Mouse (Mus musculus) intestine, postnatal 0 days (tissue): ENCODE measurements around the gene Adgrl3. TPM values are rescaled to one million over a fixed set of nuclear protein-coding genes. Genes with fewer than 3 reads are reported as not detected.

Experiments
- ATAC-seq: fragments of 200-750 bp; cut with Nextera tagmentation; 2 replicates; pipeline ENCODE4 v1.8.0; 2017; ENCODE audit warnings: mild to moderate bottlenecking, moderate TSS enrichment, moderate library complexity
- H3K27ac ChIP-seq: fragments of 300-500 bp; sonication (generic); 2 replicates; pipeline ENCODE4 v1.5.1; 2014; ENCODE audit warnings: mild to moderate bottlenecking, low read depth, low read length, moderate library complexity
- H3K27me3 ChIP-seq: fragments of 300-500 bp; sonication (generic); replicated peaks from 2 replicates; pipeline ENCODE4 v1.6.1; 2014; ENCODE audit warnings: low read length, mixed read lengths; ENCODE audit not compliant: control insufficient read depth, insufficient read depth
- H3K36me3 ChIP-seq: fragments of 300-500 bp; sonication (generic); 2 replicates; pipeline ENCODE4 v1.6.1; 2014; ENCODE audit warnings: mild to moderate bottlenecking, moderate library complexity; ENCODE audit not compliant: control insufficient read depth, insufficient read depth
- H3K4me1 ChIP-seq: fragments of 300-500 bp; sonication (generic); replicated peaks from 2 replicates; pipeline ENCODE4 v1.6.1; 2014; ENCODE audit warnings: antibody characterized with exemption, low read length, mixed read lengths; ENCODE audit not compliant: control insufficient read depth, insufficient read depth
- H3K4me2 ChIP-seq: fragments of 300-500 bp; sonication (generic); replicated peaks from 2 replicates; pipeline ENCODE4 v1.6.1; 2014; ENCODE audit warnings: low read depth, mild to moderate bottlenecking, moderate library complexity
- H3K4me3 ChIP-seq: fragments of 300-500 bp; sonication (generic); 2 replicates; pipeline ENCODE4 v1.5.1; 2014; ENCODE audit warnings: low read depth, low read length
- H3K9ac ChIP-seq: fragments of 300-500 bp; sonication (generic); 2 replicates; pipeline ENCODE4 v1.6.1; 2014; ENCODE audit warnings: mild to moderate bottlenecking, low read depth, low read length
- H3K9me3 ChIP-seq: fragments of 300-500 bp; sonication (generic); 2 replicates; pipeline ENCODE4 v1.6.1; 2016; ENCODE audit warnings: mixed run types; ENCODE audit not compliant: control insufficient read depth
- CTCF ChIP-seq: sonication (generic); IDR thresholded peaks from 2 replicates; pipeline ENCODE4 v1.5.1; 2016; ENCODE audit warnings: low read depth, mild to moderate bottlenecking, control low read depth, antibody characterized with exemption, moderate library complexity
- WGBS: fragments of 180-500 bp; shearing (Covaris S2); extraction: QIAGEN DNeasy Blood & Tissue Kit; methylation state at CpG from one replicate; pipeline ENCODE4 v1.1.7; 2014; 5-methylcytosine and 5-hydroxymethylcytosine counted together
- polyA plus RNA-seq: library from polyadenylated mRNA; unstranded; fragments of >200 nt; fragmentation: Nextera tagmentation; extraction: Ambion mirVana; gene quantifications from 2 replicates; pipeline ENCODE4 v1.2.1, GENCODE M21; 2015

The Adgrl3 gene
- polyA plus RNA-seq, 1 experiment from 2014 or later, result 4.2 TPM

- H3K27me3 ChIP-seq, result no peaks in the 10 kb centered on the region
- H3K9ac ChIP-seq, result no peak overlapping the region
- no peak overlapping the region for H3K27ac ChIP-seq
- H3K4me1 ChIP-seq, result no peaks in the 10 kb centered on the region
- ATAC-seq, result no peak
- no peaks in the 10 kb centered on the region for H3K36me3 ChIP-seq
- TF ChIP-seq CTCF, result no peak
- 82% methylated on average over 5 of the region's 5 CpGs for WGBS
- no peak overlapping the region for H3K4me2 ChIP-seq
- no peak overlapping the region for H3K4me3 ChIP-seq
- H3K9me3 ChIP-seq, result no peaks in the 10 kb centered on the region
These were observed 63.9 kb downstream of the Adgrl3 start for GRCm38 (mm10) chr5:81083698-81084360.

DNA sequence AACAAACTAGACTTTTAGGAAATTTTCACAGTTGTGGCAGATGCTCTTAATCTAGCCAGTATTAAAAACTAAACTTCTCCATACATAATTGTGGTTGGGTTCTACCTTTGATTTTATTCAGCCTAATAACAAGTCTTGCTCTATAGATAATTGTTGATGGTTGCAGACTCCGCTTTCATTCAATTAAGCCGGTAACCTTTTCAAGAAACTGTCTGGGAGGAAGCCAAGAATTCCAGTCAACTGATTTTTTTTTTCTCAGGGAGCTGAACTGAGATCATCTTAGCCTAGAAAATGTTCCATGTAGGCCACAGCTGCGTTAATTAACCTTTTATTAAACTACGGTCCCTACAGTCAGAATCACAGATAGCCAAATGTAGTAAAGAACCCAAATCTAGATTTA is 65.2 kb downstream of the Adgrl3 start:
- ATAC-seq, result no peak
- TF ChIP-seq CTCF, result no peak

GRCm38 (mm10) chr5:81088667-81089066 is 68.7 kb downstream of the Adgrl3 start:
- Histone ChIP-seq H3K9ac (no peak overlapping the region), H3K9me3 (no peaks in the 10 kb centered on the region), H3K27ac (no peak overlapping the region), H3K4me1 (no peaks in the 10 kb centered on the region), H3K4me2 (no peak overlapping the region), H3K36me3 (no peaks in the 10 kb centered on the region), H3K4me3 (no peak overlapping the region), H3K27me3 (no peaks in the 10 kb centered on the region)
- WGBS, result 98% methylated on average over 2 of the region's 2 CpGs
- no peak for ATAC-seq
- TF ChIP-seq CTCF, result no peak

More for the DNA sequence above, 65.2 kb downstream of the Adgrl3 start:
- H3K4me3 ChIP-seq, result no peak overlapping the region
- no peak overlapping the region for H3K9ac ChIP-seq
- H3K27ac ChIP-seq, result no peak overlapping the region
- no peaks in the 10 kb centered on the region for H3K4me1 ChIP-seq
- no peaks in the 10 kb centered on the region for H3K9me3 ChIP-seq
- no peaks in the 10 kb centered on the region for H3K36me3 ChIP-seq
- 69% methylated on average over 4 of the region's 4 CpGs for WGBS
- H3K27me3 ChIP-seq, result no peaks in the 10 kb centered on the region
- H3K4me2 ChIP-seq, result no peak overlapping the region

GRCm38 (mm10) chr5:81094618-81095017 is 74.7 kb downstream of the Adgrl3 start:
- H3K27ac ChIP-seq, result no peak overlapping the region
- H3K36me3 ChIP-seq, result no peaks in the 10 kb centered on the region
- no peak overlapping the region for H3K4me3 ChIP-seq
- H3K9ac ChIP-seq, result no peak overlapping the region
- H3K4me1 ChIP-seq, result no peaks in the 10 kb centered on the region
- no peak overlapping the region for H3K4me2 ChIP-seq
- H3K27me3 ChIP-seq, result no peaks in the 10 kb centered on the region
- ATAC-seq, result no peak
- no peaks in the 10 kb centered on the region for H3K9me3 ChIP-seq
- 76% methylated on average over 3 of the region's 3 CpGs for WGBS
- no peak for TF ChIP-seq CTCF

DNA sequence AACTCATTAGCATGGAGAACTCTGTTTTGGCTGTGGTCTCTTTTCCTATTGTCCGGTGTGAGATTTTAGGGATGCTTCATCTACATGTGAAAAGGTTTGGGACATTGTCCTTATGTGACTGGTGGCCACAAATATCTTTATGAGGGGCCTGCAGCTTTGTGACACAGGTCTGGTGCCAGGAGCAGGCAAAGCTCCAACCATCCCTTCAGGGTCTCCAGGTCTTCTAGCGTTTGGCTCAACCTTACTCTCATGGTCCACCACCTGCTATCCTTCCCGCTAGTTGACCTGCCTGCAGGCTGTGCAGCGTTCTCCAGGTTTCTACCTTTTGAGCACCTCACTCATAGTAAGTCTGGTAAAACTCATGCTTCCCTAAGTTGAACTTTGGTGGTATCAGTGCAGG is 77.2 kb downstream of the Adgrl3 start:
- Histone ChIP-seq H3K27ac (no peak overlapping the region), H3K36me3 (no peaks in the 10 kb centered on the region), H3K9ac (no peak overlapping the region), H3K4me2 (no peak overlapping the region), H3K9me3 (no peaks in the 10 kb centered on the region), H3K4me1 (no peaks in the 10 kb centered on the region), H3K4me3 (no peak overlapping the region), H3K27me3 (no peaks in the 10 kb centered on the region)
- 94% methylated on average over 4 of the region's 4 CpGs for WGBS
- no peak for TF ChIP-seq CTCF
- no peak for ATAC-seq

- H3K36me3 ChIP-seq, result no peaks in the 10 kb centered on the region
- no peaks in the 10 kb centered on the region for H3K9me3 ChIP-seq
- WGBS, result 85% methylated on average over 1 of the region's 1 CpGs
- H3K4me1 ChIP-seq, result no peaks in the 10 kb centered on the region
- H3K4me2 ChIP-seq, result no peak overlapping the region
- no peak for ATAC-seq
- no peak overlapping the region for H3K9ac ChIP-seq
- H3K27ac ChIP-seq, result no peak overlapping the region
- no peak for TF ChIP-seq CTCF
- H3K27me3 ChIP-seq, result no peaks in the 10 kb centered on the region
- H3K4me3 ChIP-seq, result no peak overlapping the region
These were observed 87.5 kb downstream of the Adgrl3 start for GRCm38 (mm10) chr5:81107431-81107830.
